Mouse (Mus musculus) skeletal muscle tissue, adult 2 months (tissue): ENCODE measurements around the gene Rarb.
"Not testable (repeated sequence)": the region's sequence is repeated elsewhere in the genome, so short reads cannot be mapped to it uniquely, and the experiment has no call there.

Experiments used
- DNase-seq: peaks from one replicate; pipeline ENCODE4 v3.0.0-alpha.2; 2012; ENCODE audit warnings: low read depth, low spot score

The Rarb gene

DNA sequence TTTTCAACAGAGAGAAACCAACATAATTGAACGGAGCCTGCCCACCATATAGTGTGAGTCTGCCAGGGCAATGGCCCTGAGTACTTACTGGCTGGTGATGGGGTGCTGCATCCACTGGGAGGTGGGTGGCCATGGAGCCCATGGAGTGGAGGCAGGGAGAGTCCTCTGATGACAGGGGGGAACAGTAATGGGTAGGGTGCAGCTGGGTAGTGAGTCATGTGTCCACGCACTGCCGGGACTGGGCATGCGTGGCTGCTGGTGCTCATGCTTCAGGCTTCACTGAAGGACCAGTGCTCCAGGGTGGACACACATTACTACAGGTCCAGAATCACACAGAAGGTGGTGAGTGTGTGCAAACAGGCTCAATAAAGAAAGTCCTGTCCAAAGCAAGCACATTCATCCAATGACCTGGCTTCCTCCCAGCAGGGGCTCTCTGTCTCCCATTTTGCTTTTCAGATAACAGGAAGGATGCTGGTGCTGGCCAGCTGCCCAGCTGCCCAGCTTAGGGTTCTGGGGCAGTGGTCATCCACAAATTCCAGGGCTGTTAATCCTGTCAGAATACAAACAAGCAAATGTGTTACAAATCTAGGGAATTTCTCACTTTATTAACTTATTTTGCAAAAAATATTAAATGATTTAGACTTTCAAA lies at the start of gene Rarb:
Gene Rarb, minus strand, starts transcription at position 555 of the 649 bp plus-strand sequence.
- DNase-seq: no peak

- no peak for DNase-seq
Observed at GRCm38 (mm10) chr14:16842036-16842435, 23.1 kb upstream of the Rarb start.

DNA sequence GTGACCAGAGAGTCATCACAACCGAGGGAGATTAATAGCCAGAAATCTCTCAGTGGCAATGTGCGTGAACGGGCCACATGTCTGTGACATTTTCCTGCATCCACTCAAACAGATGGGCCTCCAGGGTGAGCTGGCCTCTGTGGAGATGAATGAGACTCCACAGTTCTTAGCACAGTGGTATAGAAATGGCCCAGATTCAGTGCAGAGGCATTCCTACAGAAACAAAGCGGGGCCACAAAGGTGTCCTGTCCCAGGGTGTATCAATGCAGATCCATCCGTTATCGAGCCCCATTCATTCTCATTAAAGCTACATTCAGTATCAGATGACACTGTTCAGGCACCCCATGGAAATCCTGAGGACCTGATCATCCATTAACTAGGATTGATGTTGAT lies 22.6 kb upstream of the Rarb start:
- DNase-seq: no peak

DNA sequence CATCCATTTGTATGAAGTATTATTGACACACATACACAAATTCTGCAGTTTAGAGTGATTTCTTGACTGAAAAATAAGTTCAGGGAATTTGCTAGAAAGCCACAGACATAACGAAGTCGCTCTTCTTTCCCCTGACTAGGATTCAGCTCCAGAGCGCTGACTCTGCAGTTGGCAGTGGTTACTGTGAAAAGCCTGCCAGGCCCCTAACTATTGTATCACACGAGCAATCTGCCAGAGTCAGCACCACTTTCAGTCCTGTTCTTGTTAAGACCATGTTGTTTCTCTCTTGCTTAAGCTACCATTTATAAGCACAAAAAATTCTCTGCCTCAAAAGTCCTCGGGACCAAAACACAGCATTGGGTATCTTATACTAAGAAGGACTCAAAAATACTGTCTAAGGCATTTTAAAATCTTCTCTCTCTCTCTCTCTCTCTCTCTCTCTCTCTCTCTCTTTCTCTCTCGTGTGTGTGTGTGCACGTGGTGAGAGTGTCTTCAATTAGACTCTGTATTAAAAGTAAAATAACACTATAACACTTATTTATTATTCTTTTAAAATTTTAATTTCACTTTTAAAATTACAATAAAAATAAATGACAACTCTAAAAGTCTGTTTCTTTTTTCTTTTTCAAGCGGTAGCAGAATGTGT lies 22.1 kb upstream of the Rarb start:
- DNase-seq: peak; percentile 4

DNA sequence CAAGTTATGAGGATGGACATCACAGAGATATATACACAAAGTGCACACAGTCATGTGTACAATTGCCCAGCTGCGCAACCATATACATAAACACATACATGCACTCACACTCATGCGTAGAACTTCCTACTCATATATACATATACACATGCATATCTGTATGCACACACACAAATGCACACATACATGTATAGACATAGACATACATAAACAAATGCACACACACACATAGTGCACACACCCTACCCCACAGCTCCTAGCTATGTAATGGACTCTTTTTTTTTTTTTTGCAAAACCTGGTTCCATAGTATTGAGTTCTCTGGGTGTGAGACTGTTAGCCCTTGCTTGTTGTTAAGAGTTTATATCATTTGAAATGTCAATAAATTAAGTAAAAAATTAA lies 21.2 kb upstream of the Rarb start:
- DNase-seq: no peak

DNA sequence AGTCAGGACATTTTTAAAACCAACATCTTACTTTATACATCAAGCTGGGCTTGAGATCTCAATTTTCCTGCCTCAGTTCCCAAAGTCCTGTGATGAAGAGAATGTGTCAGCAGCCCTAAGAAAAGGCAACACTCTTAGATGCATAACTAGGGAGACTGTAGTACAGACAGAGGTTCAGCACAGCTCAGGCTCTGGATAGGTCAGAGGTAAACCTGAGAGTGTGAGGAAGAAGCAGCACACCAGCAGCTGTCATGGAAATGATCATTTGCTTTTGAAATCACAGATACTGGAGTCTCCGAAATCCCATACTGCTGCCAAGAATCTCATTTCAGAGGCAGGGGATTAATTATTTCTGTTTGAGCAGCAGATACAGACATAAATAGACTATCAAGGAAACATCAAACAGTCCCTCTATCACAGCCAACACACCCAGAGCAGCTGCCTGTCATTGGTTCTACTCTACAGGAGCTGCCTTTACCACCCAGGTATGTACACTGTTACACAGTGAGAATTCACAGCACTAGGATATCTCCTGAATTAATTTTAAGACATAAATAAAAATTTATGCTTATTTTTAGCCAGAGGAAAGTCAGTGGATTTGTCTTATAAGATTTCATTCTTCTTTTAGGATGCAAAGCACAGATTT lies 3.7 kb downstream of the Rarb start:
- no peak for DNase-seq

- DNase-seq: no peak
Observed at GRCm38 (mm10) chr14:16806155-16806554, 12.8 kb downstream of the Rarb start.

- DNase-seq: no peak
Observed at GRCm38 (mm10) chr14:16790161-16790560, 28.8 kb downstream of the Rarb start.

GRCm38 (mm10) chr14:16781942-16782541 lies 36.9 kb downstream of the Rarb start:
- DNase-seq: no peak

GRCm38 (mm10) chr14:16776723-16777381 lies 42.1 kb downstream of the Rarb start:
- DNase-seq: no peak

- DNase-seq: no peak
Observed at GRCm38 (mm10) chr14:16772927-16773326, 46.0 kb downstream of the Rarb start.

DNA sequence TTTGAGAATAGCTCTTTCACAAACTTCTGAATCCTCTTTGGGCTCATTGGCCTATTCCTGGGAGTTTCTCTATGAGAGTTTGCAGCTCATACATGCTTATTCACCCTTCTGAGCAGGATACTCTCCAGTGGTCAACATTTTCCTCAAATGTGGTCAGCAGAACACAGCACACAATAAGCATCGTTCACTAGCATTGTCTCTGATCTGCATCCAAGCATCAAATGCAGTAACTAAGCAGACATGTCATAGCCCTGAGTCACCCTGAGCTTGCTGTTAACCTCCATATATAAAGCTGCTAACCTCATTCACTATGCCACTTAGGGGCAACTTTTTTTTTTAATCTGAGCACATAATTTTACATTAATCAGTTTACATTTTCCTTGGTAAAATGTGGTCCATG lies 53.1 kb downstream of the Rarb start:
- DNase-seq: no peak

- DNase-seq: no peak
Observed at GRCm38 (mm10) chr14:16762773-16763172, 56.2 kb downstream of the Rarb start.

GRCm38 (mm10) chr14:16758773-16759434 lies 60.1 kb downstream of the Rarb start:
- no peak for DNase-seq

DNA sequence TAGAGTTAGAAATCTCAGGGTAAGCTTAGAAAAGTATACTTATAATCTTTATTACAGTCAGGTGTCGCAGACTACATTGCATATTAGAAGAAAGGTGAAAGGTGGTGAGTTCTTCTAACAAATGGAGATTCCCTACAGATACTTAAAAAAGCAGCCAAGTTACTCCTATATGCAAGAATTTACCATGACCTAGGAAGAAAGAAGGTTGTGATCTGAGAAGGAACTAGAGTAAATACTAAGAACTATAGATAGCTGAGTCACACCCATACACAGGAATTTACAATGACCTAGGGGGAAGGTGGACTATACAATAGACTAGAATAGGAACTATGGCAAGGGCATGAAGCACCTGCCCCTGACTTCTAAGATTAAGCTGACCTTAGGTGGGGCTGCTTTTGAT lies 63.4 kb downstream of the Rarb start:
- not testable (repeated sequence) for DNase-seq

DNA sequence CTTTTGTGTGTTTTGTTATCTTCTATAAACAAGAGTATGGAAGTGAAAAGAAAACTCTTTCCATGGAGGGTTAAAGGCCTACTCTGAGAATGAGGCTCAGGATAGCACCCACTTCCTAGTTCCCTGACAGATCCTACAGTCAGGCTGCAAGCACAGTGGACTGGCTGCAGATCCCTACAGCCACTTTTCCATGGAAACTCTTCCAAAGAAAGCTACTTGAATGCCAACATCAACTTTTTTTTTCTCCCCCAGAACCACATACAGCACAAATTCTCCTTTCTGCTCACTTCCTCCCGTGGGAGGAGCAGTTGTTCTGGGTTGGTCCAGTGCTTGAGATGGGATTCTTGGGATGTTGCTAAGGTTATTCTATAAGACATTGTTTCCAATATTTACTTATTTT lies 66.3 kb downstream of the Rarb start:
- no peak for DNase-seq

DNA sequence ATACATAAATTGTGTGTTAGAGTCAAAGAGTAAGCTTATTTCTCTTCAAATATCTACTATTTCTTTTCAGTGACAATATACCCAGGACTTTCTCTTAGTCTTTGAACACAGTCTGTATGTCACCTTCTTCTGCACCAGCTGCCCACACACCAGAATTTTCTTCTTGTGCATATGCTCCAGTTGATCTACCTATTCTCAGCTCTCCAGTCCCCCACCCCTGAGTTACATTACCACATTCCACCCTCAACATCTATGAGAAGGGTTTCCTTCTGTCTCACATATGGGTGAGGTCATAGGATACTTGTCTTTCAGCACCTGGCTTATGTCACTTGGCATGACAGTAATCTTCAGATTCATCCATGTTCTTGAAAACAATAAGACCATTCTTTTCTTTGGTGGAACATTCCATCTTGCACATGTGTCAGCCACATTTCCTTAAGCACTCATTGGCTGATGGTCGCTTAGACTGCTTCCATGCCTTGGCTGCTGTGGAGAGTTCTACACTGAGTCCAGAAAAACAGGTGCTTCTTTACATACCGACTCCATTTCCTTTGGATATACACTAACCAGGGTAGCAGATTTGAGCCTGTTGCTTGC lies 71.9 kb downstream of the Rarb start:
- DNase-seq: no peak

- peak; percentile 7 for DNase-seq
Observed at GRCm38 (mm10) chr14:16740982-16741739, 77.8 kb downstream of the Rarb start.

GRCm38 (mm10) chr14:16738538-16738937 lies 80.4 kb downstream of the Rarb start:
- DNase-seq: peak; percentile 14

DNA sequence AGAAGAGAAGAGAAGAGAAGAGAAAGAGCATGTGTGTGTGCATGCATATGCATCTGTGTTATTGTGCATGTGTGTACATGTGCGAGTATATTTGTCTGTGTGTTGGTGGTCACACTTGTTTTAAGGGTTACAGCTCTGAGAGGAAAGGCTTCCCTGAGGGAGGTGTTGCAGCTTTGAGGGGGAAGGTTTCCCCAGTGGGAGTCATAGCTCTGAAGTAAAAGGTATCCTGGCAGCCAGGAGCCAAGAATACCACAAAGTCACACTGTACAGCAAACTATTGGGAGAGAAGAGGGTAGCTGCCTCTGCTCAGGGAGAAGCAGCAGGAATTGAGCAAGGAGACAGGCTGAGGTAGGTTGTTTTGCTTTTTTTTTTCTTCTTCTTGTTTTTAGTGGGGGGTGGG lies 81.2 kb downstream of the Rarb start:
- no peak for DNase-seq
